Mouse (Mus musculus) erythroblast, embryonic 14.5 days (primary cell): Measurements from ENCODE around the gene Umad1.
"Not testable (repeated sequence)": the region's sequence is repeated elsewhere in the genome, so short reads cannot be mapped to it uniquely, and the experiment has no call there.

Source experiments
- GATA1 ChIP-seq: IDR thresholded peaks from 2 replicates; pipeline ENCODE4 v1.6.1; 2012; ENCODE audit warnings: low read length, inconsistent platforms, mixed read lengths
- TAL1 ChIP-seq: IDR thresholded peaks from 3 replicates; pipeline ENCODE4 v1.6.1; 2012; ENCODE audit warnings: low read length, inconsistent platforms, mixed read lengths

DNA sequence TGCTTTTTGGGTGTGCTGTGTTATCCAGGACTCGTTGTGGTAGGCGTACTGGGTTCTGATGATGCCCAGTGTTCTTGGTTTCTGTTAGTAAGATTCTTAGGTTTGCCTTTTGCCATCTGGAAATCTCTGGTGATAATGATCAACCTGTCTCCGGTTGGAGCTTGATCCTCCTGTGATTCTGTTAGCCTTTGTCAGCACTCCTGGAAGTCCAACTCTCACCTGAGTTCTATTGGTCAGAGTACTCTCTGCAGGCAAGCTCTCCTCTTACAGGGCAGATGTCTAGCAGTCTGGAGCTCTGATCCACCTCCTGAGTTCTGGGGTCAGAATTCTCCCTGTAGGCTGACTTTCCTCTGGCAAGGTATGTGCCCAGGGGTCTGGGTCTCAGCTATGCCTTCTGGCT, 72.4 kb downstream of the Umad1 start:
- TF ChIP-seq GATA1, TAL1: not testable (repeated sequence)
